Mouse (Mus musculus) E14TG2a.4 (cell line): ENCODE measurements around the gene Inca1.

Experiments used
- CTCF ChIP-seq: conservative IDR thresholded peaks from 2 replicates; pipeline ENCODE4 v1.5.1; 2014; ENCODE audit warnings: low read length
- POU5F1 ChIP-seq: IDR thresholded peaks from 2 replicates; pipeline ENCODE4 v1.6.1; 2014; ENCODE audit warnings: low read length, borderline replicate concordance

DNA sequence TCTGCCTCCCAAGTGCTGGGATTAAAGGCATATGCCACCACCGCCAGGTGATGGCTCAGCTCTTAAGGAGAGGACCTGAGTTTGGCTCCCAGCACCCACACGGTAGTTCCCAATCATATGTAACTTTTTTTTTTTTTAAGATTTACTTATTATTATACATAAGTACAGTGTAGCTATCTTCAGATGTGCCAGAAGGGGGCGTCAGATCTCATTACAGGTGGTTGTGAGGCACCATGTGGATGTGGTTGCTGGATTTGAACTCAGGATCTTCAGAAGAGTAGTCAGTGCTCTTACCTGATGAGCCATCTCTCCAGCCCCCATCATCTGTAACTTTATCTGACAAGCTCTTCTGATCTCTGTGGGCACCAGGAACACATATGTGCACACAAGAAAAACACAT lies 2.6 kb downstream of the Inca1 start:
- peak; percentile 19; the same call in 1 of the 2 replicates for TF ChIP-seq CTCF
- no peak for TF ChIP-seq POU5F1
